Mouse (Mus musculus) limb, embryonic 13.5 days (tissue): ENCODE data around the gene Prdx1. TPM values are rescaled to one million over a fixed set of nuclear protein-coding genes. Genes with fewer than 3 reads are reported as not detected.
"Not testable (repeated sequence)": the region's sequence is repeated elsewhere in the genome, so short reads cannot be mapped to it uniquely, and the experiment has no call there.

Source experiments
- ATAC-seq: fragments of 200-750 bp; cut with Nextera tagmentation; 2 replicates; pipeline ENCODE4 v1.8.0; 2017; ENCODE audit warnings: low read depth, moderate number of reproducible peaks, moderate TSS enrichment; ENCODE audit not compliant: low FRiP score
- H3K27ac ChIP-seq: fragments of 300-500 bp; sonication (generic); 2 replicates; pipeline ENCODE4 v1.5.1; 2015; ENCODE audit warnings: inconsistent platforms, mild to moderate bottlenecking, moderate library complexity
- H3K27me3 ChIP-seq: fragments of 300-500 bp; sonication (generic); 2 replicates; pipeline ENCODE4 v1.6.1; 2015; ENCODE audit warnings: mild to moderate bottlenecking, inconsistent platforms
- H3K36me3 ChIP-seq: fragments of 300-500 bp; sonication (generic); 2 replicates; pipeline ENCODE4 v1.6.1; 2015; ENCODE audit warnings: inconsistent platforms, mild to moderate bottlenecking, moderate library complexity
- H3K4me1 ChIP-seq: fragments of 300-500 bp; sonication (generic); 2 replicates; pipeline ENCODE4 v1.6.1; 2015; ENCODE audit warnings: inconsistent platforms
- H3K4me2 ChIP-seq: fragments of 300-500 bp; sonication (generic); replicated peaks from 2 replicates; pipeline ENCODE4 v1.6.1; 2015; ENCODE audit warnings: inconsistent platforms, mild to moderate bottlenecking, moderate library complexity
- H3K4me3 ChIP-seq: fragments of 300-500 bp; sonication (generic); 2 replicates; pipeline ENCODE4 v1.5.1; 2015; ENCODE audit warnings: moderate library complexity, mild to moderate bottlenecking, inconsistent platforms
- H3K9ac ChIP-seq: fragments of 300-500 bp; sonication (generic); 2 replicates; pipeline ENCODE4 v1.6.1; 2015; ENCODE audit warnings: mild to moderate bottlenecking, inconsistent platforms
- H3K9me3 ChIP-seq: fragments of 300-500 bp; sonication (generic); 2 replicates; pipeline ENCODE4 v1.6.1; 2016; ENCODE audit warnings: inconsistent platforms
- WGBS: fragments of 180-500 bp; shearing (Covaris S2); methylation state at CpG from one replicate; pipeline ENCODE4 v1.1.7; 2015; 5-methylcytosine and 5-hydroxymethylcytosine counted together
- polyA plus RNA-seq: library from polyadenylated mRNA; unstranded; fragments of >200 nt; fragmentation: Nextera tagmentation; extraction: Ambion mirVana; gene quantifications from 2 replicates; pipeline ENCODE4 v1.2.1, GENCODE M21; 2015

Gene Prdx1
- polyA plus RNA-seq, 1 experiment from 2014 or later, result 1,184 TPM

DNA sequence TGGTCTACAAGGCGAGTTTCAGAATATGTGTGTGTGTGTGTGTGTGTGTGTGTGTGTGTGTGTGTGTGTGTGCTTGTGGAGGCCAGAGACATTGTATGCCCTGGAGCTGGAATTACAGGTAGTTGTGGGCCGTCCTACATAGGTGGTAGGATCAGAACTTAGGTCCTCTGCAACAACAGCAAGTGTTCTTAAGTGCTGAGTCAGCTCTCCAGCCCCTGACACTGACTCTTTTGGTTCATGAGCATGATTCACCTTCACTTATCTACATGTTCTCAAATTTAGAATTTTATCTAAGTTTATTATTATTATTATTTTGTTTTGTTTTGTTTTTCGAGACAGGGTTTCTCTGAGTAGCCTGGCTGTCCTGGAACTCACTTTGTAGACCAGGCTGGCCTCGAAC is 4.8 kb upstream of the Prdx1 start:
- H3K27ac ChIP-seq, H3K27me3 ChIP-seq, H3K36me3 ChIP-seq, ATAC-seq, H3K4me1 ChIP-seq, H3K9me3 ChIP-seq, H3K4me2 ChIP-seq, H3K9ac ChIP-seq, H3K4me3 ChIP-seq: not testable (repeated sequence)
- 85% methylated on average over 4 of the region's 4 CpGs for WGBS

GRCm38 (mm10) chr4:116683957-116684356 is 1.4 kb upstream of the Prdx1 start:
- ATAC-seq, result no peak
- Histone ChIP-seq H3K27me3 (no peaks in the 10 kb centered on the region), H3K4me2 (no peak overlapping the region), H3K9me3 (no peaks in the 10 kb centered on the region), H3K4me1 (peaks cover 20% of the 10 kb centered on the region), H3K4me3 (no peak overlapping the region), H3K36me3 (peaks cover 14% of the 10 kb centered on the region), H3K27ac (no peak overlapping the region), H3K9ac (no peak overlapping the region)
- 90% methylated on average over 4 of the region's 4 CpGs for WGBS

DNA sequence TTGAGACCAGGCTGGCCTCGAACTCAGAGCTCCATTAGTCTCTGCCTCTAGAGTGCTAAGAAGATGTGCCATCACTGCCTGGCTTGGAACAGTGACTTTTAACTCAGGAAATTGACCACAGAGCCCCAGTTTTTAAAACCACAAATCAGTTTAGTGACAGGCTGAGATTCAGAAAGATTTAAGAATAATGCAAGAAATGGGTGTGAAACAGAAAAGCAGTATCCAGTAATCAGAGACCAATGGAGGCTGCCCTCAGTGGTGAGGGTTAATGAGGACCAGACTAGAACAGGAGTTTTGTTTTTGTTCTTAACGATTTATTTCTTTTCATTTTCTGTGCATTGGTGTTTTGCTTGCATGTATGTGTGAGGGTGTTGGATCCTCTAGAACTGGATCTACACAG is 679 bp upstream of the Prdx1 start:
- ATAC-seq, result no peak
- no peaks in the 10 kb centered on the region for H3K9me3 ChIP-seq
- no peaks in the 10 kb centered on the region for H3K27me3 ChIP-seq
- peaks cover 21% of the 10 kb centered on the region for H3K36me3 ChIP-seq
- peak overlapping the region; percentile 78 for H3K4me2 ChIP-seq
- H3K9ac ChIP-seq, result peak overlapping the region; percentile 87; the same call in 1 of the 2 replicates
- peak overlapping the region; percentile 98 for H3K27ac ChIP-seq
- 64% methylated on average over 2 of the region's 2 CpGs for WGBS
- H3K4me1 ChIP-seq, result peaks cover 20% of the 10 kb centered on the region
- H3K4me3 ChIP-seq, result peak overlapping the region; percentile 70

DNA sequence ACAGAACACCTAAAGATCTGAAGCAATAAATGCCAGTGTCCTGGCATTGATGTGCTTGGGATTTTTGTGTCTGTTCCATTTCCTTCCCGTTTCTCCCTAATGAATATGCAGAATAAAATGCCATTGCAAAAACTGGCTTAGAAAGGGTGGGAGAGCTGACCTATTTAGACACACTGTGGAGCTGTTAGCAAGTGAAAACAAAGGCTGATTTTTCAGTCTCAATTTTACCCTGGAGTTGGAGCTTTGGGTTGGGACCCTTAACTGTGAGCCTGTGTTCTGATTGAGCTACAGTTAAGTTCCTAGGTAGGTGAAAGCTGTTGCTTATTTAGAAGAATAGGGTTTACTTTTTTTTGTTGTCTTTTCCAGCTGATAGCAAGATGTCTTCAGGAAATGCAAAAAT is 1.7 kb downstream of the Prdx1 start:
- Histone ChIP-seq H3K27me3 (no peaks in the 10 kb centered on the region), H3K4me3 (peak overlapping the region; percentile 70), H3K9me3 (no peaks in the 10 kb centered on the region), H3K4me2 (peak overlapping the region; percentile 78), H3K27ac (no peak overlapping the region), H3K4me1 (peaks cover 20% of the 10 kb centered on the region), H3K36me3 (peaks cover 40% of the 10 kb centered on the region), H3K9ac (peak overlapping the region; percentile 87)
- 32% methylated on average over 1 of the region's 1 CpGs for WGBS
- no peak for ATAC-seq

DNA sequence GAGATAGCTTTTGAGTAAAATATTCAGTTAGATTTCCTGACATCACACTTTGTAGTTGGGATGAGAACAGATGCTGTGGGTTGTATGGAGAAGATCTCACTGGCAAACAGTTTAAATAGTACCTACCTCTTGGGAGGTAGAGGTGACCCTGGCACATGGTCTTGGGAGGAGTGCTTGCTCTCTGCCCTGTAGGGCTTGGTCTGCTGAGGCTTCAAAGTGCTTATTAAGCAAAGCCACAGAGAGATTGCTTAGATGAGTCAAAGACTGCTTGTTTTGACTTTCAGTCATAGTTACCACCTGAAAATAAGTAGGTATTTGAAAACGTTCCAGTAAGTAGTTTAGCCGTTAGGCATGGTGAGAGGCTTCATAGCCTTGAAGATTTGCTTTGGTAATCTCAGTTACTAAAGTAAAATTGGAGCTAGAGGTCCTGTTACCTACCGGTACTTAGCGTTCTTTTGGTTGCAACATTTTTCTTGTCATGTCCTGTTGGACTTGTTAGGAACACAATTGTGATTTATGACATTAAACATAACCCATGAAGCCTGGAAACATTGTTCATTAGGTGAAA is 4.0 kb downstream of the Prdx1 start:
- Histone ChIP-seq H3K27ac (no peak overlapping the region), H3K36me3 (peaks cover 64% of the 10 kb centered on the region), H3K9me3 (no peaks in the 10 kb centered on the region), H3K4me3 (no peak overlapping the region), H3K4me1 (peaks cover 20% of the 10 kb centered on the region), H3K27me3 (no peaks in the 10 kb centered on the region), H3K9ac (no peak overlapping the region), H3K4me2 (no peak overlapping the region)
- 91% methylated on average over 4 of the region's 4 CpGs for WGBS
- ATAC-seq, result no peak

DNA sequence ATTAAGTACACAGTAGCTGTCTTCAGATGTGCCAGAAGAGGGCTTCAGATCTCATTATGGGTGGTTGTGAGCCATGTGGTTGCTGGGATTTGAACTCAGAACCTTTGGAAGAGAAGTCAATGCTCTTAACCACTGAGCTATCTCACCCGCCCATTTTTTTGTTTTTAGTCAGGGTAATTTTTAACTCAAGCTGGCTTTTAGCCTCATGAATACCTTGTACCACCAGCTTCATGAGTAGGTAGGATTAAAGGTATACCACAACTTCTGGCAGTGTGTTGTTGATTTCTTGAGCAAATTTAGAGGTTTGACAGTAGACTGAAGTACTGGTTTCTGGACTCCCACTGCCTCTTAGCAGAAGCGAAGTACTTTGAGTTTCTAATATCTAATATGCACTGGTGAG is 6.8 kb downstream of the Prdx1 start:
- Histone ChIP-seq H3K27ac (no peak overlapping the region), H3K4me1 (peaks cover 6% of the 10 kb centered on the region), H3K4me3 (no peak overlapping the region), H3K36me3 (peaks cover 88% of the 10 kb centered on the region), H3K4me2 (no peak overlapping the region), H3K9ac (no peak overlapping the region), H3K9me3 (no peaks in the 10 kb centered on the region), H3K27me3 (no peaks in the 10 kb centered on the region)
- WGBS, result 91% methylated on average over 2 of the region's 2 CpGs
- ATAC-seq, result no peak

DNA sequence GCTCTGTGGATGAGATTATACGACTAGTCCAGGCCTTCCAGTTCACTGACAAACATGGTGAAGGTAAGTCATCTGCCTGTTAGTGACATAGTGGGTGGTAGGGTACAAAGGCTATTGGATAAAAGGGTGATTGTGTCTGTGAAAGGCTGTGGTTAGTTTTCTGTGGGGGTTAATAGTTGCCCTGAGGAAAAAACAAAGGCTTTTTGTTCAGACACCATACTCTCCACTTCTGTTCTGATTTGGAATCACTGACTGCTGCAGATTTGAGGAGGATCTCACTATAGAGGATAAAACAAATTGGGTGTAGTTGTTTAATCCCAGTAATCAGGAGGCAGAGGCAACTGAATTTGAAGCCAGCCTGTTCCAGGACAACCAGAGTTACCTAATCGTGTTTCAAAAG is 8.4 kb downstream of the Prdx1 start:
- Histone ChIP-seq H3K27me3 (no peaks in the 10 kb centered on the region), H3K4me2 (no peak overlapping the region), H3K9me3 (no peaks in the 10 kb centered on the region), H3K9ac (no peak overlapping the region), H3K27ac (no peak overlapping the region), H3K4me1 (no peaks in the 10 kb centered on the region), H3K4me3 (no peak overlapping the region), H3K36me3 (peaks cover 90% of the 10 kb centered on the region)
- no peak for ATAC-seq
- 89% methylated on average over 2 of the region's 2 CpGs for WGBS

DNA sequence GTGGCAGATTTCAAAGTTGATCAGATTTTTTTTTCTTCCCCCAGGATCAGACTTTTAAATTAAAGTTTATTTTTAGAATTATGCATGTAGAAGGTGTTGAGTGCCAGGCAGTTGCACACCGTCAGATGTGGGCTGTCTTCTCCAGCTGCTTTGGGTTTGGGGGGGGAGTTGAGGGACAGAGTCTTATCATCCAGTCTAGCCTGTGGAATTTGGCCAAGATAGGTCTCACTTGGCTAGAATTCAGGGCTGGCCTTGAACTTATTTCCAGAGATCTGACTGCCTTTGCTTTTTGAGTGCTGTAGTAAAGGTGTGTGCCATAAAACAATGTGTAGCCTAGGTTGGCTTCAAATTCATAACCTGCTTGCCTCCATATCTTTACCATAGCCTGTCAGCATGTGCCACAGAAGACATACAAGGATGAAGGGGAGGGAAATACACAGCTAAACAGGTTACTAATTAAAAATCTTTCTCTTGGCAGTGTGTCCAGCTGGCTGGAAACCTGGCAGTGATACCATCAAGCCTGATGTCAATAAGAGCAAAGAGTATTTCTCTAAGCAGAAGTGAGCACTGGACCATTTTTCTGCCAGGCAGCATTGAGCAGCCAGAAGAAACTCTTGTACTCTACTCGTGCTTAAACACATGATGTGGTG is 13.5 kb downstream of the Prdx1 start:
- no peaks in the 10 kb centered on the region for H3K4me1 ChIP-seq
- no peak overlapping the region for H3K9ac ChIP-seq
- ATAC-seq, result no peak
- H3K36me3 ChIP-seq, result peaks cover 78% of the 10 kb centered on the region
- no peak overlapping the region for H3K27ac ChIP-seq
- no peak overlapping the region for H3K4me3 ChIP-seq
- no peaks in the 10 kb centered on the region for H3K27me3 ChIP-seq
- 89% methylated on average over 2 of the region's 2 CpGs for WGBS
- no peaks in the 10 kb centered on the region for H3K9me3 ChIP-seq
- no peak overlapping the region for H3K4me2 ChIP-seq

DNA sequence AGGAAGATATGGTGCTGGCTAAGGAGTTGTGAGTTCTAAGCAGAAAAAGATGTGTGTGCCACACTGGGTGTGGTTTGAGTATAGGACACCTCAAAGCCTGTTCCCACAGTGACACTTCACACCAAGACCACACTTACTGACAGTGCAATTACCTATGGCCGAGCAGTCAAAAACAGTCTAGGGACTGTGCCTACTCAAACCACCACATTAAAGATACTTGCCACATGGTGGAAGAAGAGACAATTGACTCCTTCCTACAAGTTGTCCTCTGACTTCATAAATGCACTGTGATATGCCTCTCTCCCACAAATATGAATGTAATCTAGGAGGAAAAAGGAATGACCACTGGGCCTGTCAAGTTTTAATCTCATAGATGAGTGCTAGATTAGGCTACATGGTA is 15.6 kb downstream of the Prdx1 start:
- H3K4me3 ChIP-seq, result no peak overlapping the region
- H3K27me3 ChIP-seq, result no peaks in the 10 kb centered on the region
- ATAC-seq, result no peak
- no peak overlapping the region for H3K4me2 ChIP-seq
- no peaks in the 10 kb centered on the region for H3K9me3 ChIP-seq
- H3K36me3 ChIP-seq, result peaks cover 62% of the 10 kb centered on the region
- no peak overlapping the region for H3K27ac ChIP-seq
- no peaks in the 10 kb centered on the region for H3K4me1 ChIP-seq
- H3K9ac ChIP-seq, result no peak overlapping the region
- 81% methylated on average over 1 of the region's 1 CpGs for WGBS

GRCm38 (mm10) chr4:116703804-116704203 is 18.5 kb downstream of the Prdx1 start:
- Histone ChIP-seq H3K4me1 (peaks cover 4% of the 10 kb centered on the region), H3K9ac (no peak overlapping the region), H3K27ac (no peak overlapping the region), H3K9me3 (no peaks in the 10 kb centered on the region), H3K27me3 (no peaks in the 10 kb centered on the region), H3K4me3 (no peak overlapping the region), H3K4me2 (no peak overlapping the region), H3K36me3 (peaks cover 38% of the 10 kb centered on the region)
- no peak for ATAC-seq
- WGBS, result 35% methylated on average over 6 of the region's 6 CpGs

- peak overlapping the region; percentile 89 for H3K4me2 ChIP-seq
- ATAC-seq, result peak; percentile 2; the same call in 1 of the 2 replicates
- H3K4me3 ChIP-seq, result peak overlapping the region; percentile 63
- H3K36me3 ChIP-seq, result peaks cover 14% of the 10 kb centered on the region
- peak overlapping the region; percentile 68 for H3K9ac ChIP-seq
- no peaks in the 10 kb centered on the region for H3K27me3 ChIP-seq
- H3K9me3 ChIP-seq, result no peaks in the 10 kb centered on the region
- 13% methylated on average over 9 of the region's 9 CpGs for WGBS
- H3K27ac ChIP-seq, result no peak overlapping the region
- H3K4me1 ChIP-seq, result peaks cover 13% of the 10 kb centered on the region
These were observed 22.3 kb downstream of the Prdx1 start for GRCm38 (mm10) chr4:116707666-116708065.

DNA sequence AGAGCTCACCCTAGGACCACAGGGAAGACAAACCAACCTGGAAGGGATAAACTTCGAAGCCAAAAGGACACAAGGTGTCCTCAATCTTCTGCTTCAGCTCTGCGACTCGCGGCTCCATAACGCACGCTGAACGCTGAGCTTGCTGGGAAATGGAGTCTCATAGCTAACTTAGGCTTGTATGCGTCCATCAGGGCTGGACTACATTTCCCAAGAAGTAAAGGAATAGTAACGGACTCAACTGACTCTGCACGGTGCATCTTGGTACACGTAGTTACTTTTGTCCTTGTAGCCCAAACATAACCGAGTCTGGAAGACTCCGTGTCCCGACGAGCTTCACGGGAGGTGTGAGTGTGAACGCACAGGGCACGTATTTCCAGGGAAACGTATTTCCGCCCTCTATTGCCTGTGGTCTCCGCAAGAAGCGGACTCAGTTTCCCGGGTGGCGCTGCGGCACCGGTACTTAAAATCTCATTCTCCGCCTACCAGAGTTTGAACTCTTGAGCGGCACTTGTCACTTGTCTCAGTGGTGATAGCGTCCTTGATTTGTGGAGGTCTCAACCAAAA is 22.9 kb downstream of the Prdx1 start, which contains the start of the genes Mmachc and Ccdc163:
TSS of gene Mmachc (minus strand) at position 206 of the 564 bp plus-strand sequence.
TSS of gene Ccdc163 (plus strand) at position 309 of the 564 bp plus-strand sequence.
- Histone ChIP-seq H3K27me3 (no peaks in the 10 kb centered on the region), H3K4me2 (peak within 1 kb of the TSS; percentile 89), H3K4me3 (peak within 1 kb of the TSS; percentile 63), H3K4me1 (peaks cover 13% of the 10 kb centered on the region), H3K9ac (peak within 1 kb of the TSS; percentile 69), H3K27ac (no peak within 1 kb of the TSS), H3K9me3 (no peaks in the 10 kb centered on the region), H3K36me3 (peaks cover 10% of the 10 kb centered on the region)
- ATAC-seq, result peak; percentile 100
- under 1% methylated on average over 29 of the region's 29 CpGs for WGBS
